Mouse (Mus musculus) lung, postnatal 0 days (tissue): Measurements from ENCODE around the gene Trim30c. TPM values are rescaled to one million over a fixed set of nuclear protein-coding genes. Genes with fewer than 3 reads are reported as not detected.
"Not testable (repeated sequence)": the region's sequence is repeated elsewhere in the genome, so short reads cannot be mapped to it uniquely, and the experiment has no call there.

Experiments used
- ATAC-seq: fragments of 200-750 bp; cut with Nextera tagmentation; 2 replicates; pipeline ENCODE4 v1.8.0; 2017; ENCODE audit warnings: moderate library complexity
- DNase-seq: peaks from one replicate; pipeline ENCODE4 v3.0.0-alpha.2; 2016; ENCODE audit warnings: low spot score
- H3K27ac ChIP-seq: fragments of 300-500 bp; sonication (generic); 2 replicates; pipeline ENCODE4 v1.5.1; 2014; ENCODE audit warnings: antibody characterized with exemption, mild to moderate bottlenecking, low read length, mixed read lengths
- H3K27me3 ChIP-seq: fragments of 300-500 bp; sonication (generic); replicated peaks from 2 replicates; pipeline ENCODE4 v1.6.1; 2014; ENCODE audit warnings: low read length, mixed read lengths; ENCODE audit not compliant: insufficient read depth
- H3K36me3 ChIP-seq: fragments of 300-500 bp; sonication (generic); 2 replicates; pipeline ENCODE4 v1.6.1; 2014; ENCODE audit warnings: low read length, mixed read lengths; ENCODE audit not compliant: insufficient read depth
- H3K4me1 ChIP-seq: fragments of 300-500 bp; sonication (generic); 2 replicates; pipeline ENCODE4 v1.6.1; 2014; ENCODE audit warnings: antibody characterized with exemption, low read depth, low read length, mixed read lengths; ENCODE audit not compliant: insufficient read depth
- H3K4me2 ChIP-seq: fragments of 300-500 bp; sonication (generic); replicated peaks from 2 replicates; pipeline ENCODE4 v1.6.1; 2014; ENCODE audit warnings: low read depth, mild to moderate bottlenecking, low read length, moderate library complexity, mixed read lengths
- H3K4me3 ChIP-seq: fragments of 300-500 bp; sonication (generic); 2 replicates; pipeline ENCODE4 v1.5.1; 2014; ENCODE audit warnings: low read depth, low read length
- H3K9ac ChIP-seq: fragments of 300-500 bp; sonication (generic); replicated peaks from 2 replicates; pipeline ENCODE4 v1.6.1; 2014; ENCODE audit warnings: low read depth, mild to moderate bottlenecking
- H3K9me3 ChIP-seq: fragments of 300-500 bp; sonication (generic); 2 replicates; pipeline ENCODE4 v1.6.1; 2016; ENCODE audit warnings: low read length, mixed read lengths
- CTCF ChIP-seq: IDR thresholded peaks from 2 replicates; pipeline ENCODE4 v1.5.1; 2016; ENCODE audit warnings: antibody characterized with exemption, mild to moderate bottlenecking
- EP300 ChIP-seq: IDR thresholded peaks from 2 replicates; pipeline ENCODE4 v1.6.1; 2016; ENCODE audit warnings: antibody characterized with exemption, mild to moderate bottlenecking, control low read depth
- WGBS: fragments of 180-500 bp; shearing (Covaris S2); extraction: QIAGEN DNeasy Blood & Tissue Kit; methylation state at CpG from one replicate; pipeline ENCODE4 v1.1.7; 2014; 5-methylcytosine and 5-hydroxymethylcytosine counted together
- polyA plus RNA-seq: library from polyadenylated mRNA; unstranded; fragments of >200 nt; fragmentation: Nextera tagmentation; extraction: Ambion mirVana; gene quantifications from 2 replicates; pipeline ENCODE4 v1.2.1, GENCODE M21; 2015

The Trim30c gene
- polyA plus RNA-seq, 1 experiment from 2014 or later, result 0.06 TPM

DNA sequence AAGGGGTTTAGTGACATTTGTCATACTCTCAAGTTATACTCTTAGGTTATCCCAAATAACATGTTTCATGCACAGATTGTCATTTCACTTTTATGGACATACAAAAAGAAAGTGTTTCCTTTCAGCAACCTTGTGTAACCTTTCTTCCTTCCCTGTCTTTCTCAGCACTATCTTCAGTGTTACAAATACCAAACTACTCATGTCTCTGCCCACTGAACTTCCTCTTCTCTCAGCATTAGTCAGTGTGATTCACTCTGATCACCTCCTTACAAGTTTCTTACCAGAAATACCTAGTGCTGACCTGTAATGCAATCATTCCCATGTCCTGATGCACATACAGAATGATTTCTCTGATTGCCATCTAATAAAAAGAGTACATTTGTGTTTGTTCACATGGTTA, 34.3 kb downstream of the Trim30c start:
- DNase-seq (peak; percentile 5), ATAC-seq (no peak)
- no peaks in the 10 kb centered on the region for H3K9me3 ChIP-seq
- no peak overlapping the region for H3K9ac ChIP-seq
- no peak overlapping the region for H3K4me3 ChIP-seq
- TF ChIP-seq EP300, result no peak
- H3K4me2 ChIP-seq, result no peak overlapping the region
- H3K27me3 ChIP-seq, result no peaks in the 10 kb centered on the region
- no peaks in the 10 kb centered on the region for H3K36me3 ChIP-seq
- H3K27ac ChIP-seq, result no peak overlapping the region
- H3K4me1 ChIP-seq, result no peaks in the 10 kb centered on the region

DNA sequence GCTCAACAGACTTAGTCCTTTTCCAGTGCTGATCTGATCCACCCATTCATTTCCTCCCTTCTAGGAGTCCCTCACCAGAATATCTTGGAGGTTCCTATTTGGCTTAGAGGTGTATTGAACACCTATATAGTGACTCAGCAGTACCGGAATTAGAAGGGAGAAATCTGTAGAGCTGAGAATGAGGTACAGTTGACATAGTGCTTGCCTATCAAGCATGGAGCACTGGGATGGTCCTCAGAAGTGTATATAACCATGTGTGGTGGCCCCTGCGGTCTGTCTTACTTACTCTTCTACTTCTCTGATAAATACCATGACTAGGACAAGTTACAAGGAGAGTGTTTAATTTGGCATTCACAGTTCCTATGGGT, 47.1 kb downstream of the Trim30c start:
- no peaks in the 10 kb centered on the region for H3K36me3 ChIP-seq
- peak; percentile 13 for ATAC-seq
- WGBS, result 55% methylated on average over 2 of the region's 2 CpGs
- DNase-seq, result peak; percentile 5
- TF ChIP-seq CTCF, result no peak
- TF ChIP-seq EP300, result no peak
- H3K27me3 ChIP-seq, result no peaks in the 10 kb centered on the region
- 0 out of 2 replicates have a peak overlapping the region, but pooled peaks have one; percentile 5 for H3K4me3 ChIP-seq
- no peaks in the 10 kb centered on the region for H3K9me3 ChIP-seq
- H3K4me2 ChIP-seq, result peak overlapping the region; percentile 58; the same call in 1 of the 2 replicates
- H3K9ac ChIP-seq, result no peak overlapping the region
- no peak overlapping the region; the same call in 1 of the 2 replicates for H3K27ac ChIP-seq
- H3K4me1 ChIP-seq, result peaks cover 2% of the 10 kb centered on the region; the same call in 1 of the 2 replicates

DNA sequence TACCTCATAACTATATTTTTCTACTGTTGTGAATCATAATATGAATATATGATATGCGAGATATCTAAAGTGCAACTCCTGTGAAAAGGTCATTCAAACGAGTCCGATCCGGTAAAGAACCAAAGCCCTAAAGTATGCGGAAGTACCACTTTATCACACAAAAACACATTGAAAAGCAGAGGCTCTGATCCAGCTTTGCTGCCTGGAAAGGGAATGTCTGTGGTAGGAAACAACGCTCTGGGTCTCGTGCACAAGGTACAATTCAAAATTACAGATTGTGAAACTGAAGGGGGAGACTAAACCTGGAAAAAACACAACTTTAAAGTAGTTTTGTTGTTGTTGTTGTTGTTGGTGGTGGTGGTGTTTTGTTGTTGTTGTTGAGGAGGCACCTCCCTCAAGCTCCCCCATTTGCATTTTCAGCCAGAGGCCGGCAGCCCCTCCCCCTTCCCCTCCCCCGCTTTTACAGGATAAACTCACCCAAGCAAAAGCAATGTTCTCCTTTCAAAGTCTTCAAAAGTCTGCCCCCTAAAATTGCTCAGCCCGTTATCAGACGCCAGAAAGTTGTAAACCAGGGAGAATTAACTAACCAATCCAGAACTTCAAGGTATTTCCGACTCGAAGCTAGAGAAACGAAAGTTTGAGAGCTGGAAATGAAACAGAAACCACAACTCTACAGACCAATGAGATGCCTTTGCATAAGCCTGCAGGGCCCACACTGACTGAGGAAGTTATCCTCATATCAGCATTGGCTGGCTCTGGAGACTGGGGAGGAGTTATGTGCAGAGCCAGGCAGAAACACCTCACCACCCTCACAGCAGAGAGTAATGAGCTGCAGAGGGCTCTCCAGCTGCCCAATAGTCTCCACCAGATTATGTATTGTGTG, 47.7 kb downstream of the Trim30c start, which contains the start of gene Trim12c:
Gene Trim12c, minus strand, starts transcription at position 646 of the 883 bp plus-strand sequence.
- TF ChIP-seq CTCF (no peak), EP300 (peak; percentile 70)
- 2% methylated on average over 14 of the region's 14 CpGs for WGBS
- ATAC-seq, result peak; percentile 100
- DNase-seq, result peak; percentile 97
- Histone ChIP-seq H3K9ac (peak within 1 kb of the TSS; percentile 48), H3K4me2 (peak within 1 kb of the TSS; percentile 58), H3K27me3 (no peaks in the 10 kb centered on the region), H3K4me1 (peaks cover 2% of the 10 kb centered on the region; the same call in 1 of the 2 replicates), H3K36me3 (no peaks in the 10 kb centered on the region), H3K9me3 (no peaks in the 10 kb centered on the region), H3K4me3 (peak within 1 kb of the TSS; percentile 55), H3K27ac (peak within 1 kb of the TSS; percentile 76; the same call in 1 of the 2 replicates)

DNA sequence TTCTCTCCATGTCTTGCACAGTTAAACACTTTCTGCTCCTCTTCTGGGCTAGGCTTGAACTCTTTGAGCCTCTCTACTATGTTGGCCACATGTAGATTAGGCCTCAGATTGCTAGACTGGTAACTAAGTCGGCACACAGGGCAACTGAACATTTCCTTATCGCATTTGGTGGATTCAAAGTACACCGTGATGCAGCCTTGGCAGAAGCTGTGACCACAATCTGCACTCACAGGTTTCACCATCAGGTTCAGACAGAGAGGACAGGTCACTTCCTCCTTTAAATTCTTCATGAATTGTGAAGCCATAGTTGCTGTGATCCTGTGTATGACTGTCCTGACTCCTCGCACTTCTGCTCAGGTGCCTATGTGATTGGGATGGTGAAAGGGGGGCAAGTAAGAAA, 52.6 kb downstream of the Trim30c start:
- not testable (repeated sequence) for DNase-seq, H3K4me1 ChIP-seq, H3K9ac ChIP-seq, H3K4me3 ChIP-seq, H3K4me2 ChIP-seq, H3K27ac ChIP-seq, H3K9me3 ChIP-seq, H3K36me3 ChIP-seq, ATAC-seq, H3K27me3 ChIP-seq
- 79% methylated on average over 4 of the region's 4 CpGs for WGBS

DNA sequence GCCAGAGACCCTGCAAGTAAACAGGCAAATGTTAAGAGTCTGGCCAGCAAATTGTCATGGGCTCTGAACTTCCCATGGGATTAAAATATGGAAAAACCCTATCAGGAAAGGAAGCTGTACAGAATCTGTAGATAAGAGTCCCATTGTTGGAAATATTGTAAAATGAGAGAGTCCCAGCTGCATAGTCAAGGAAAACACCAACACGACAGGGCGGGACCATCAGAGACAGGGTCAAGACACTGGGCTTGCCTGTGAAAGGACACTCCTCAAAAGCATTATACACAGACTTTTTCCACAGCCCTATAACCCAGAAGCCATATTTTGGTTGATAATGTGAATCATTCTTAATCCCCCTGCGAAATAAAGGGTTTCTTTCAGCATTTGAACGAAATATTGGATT, 59.9 kb downstream of the Trim30c start:
- WGBS, result 79% methylated on average over 2 of the region's 4 CpGs
- not testable (repeated sequence) for DNase-seq, H3K4me2 ChIP-seq, H3K27me3 ChIP-seq, H3K9ac ChIP-seq, ATAC-seq, H3K4me3 ChIP-seq, H3K4me1 ChIP-seq, H3K27ac ChIP-seq, H3K9me3 ChIP-seq, H3K36me3 ChIP-seq

DNA sequence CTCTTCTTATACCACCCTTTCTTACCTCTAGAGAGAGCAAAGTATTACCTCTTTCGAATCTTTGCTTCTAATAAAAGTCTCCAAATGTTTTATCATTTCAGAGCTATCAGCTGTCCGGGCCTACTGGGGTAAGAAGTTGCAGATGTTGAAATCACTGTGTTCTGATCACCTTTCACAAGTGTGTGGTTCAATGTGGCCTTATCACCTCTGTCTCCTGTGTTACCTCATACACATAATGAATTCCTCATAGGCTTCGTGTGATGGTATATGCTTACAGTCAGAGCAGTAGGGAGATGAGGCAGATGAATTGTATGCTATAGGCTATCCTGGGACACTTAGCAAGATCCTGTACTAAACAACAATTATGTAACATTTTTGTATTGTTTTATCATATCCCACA, 65.1 kb downstream of the Trim30c start:
- 69% methylated on average over 3 of the region's 3 CpGs for WGBS
- H3K27ac ChIP-seq, H3K9me3 ChIP-seq, H3K27me3 ChIP-seq, H3K9ac ChIP-seq, H3K4me1 ChIP-seq, H3K4me3 ChIP-seq, H3K36me3 ChIP-seq, H3K4me2 ChIP-seq, ATAC-seq, DNase-seq: not testable (repeated sequence)

Other genes with a start within 250 kb of the Trim30c start
- not detected in 2 replicates for gene Olfm5, start 236.0 kb downstream of the Trim30c start, polyA plus RNA-seq
- 0.13 TPM in 1 of 2 replicates, not detected in the other for gene Olfr648, start 217.4 kb downstream of the Trim30c start, polyA plus RNA-seq
- not detected in 2 replicates for gene Olfr649, start 204.9 kb downstream of the Trim30c start, polyA plus RNA-seq
- 0.61 and 1.1 TPM in 2 replicates for gene Trim6, start 182.0 kb downstream of the Trim30c start, polyA plus RNA-seq
- gene Trim34a, start 156.4 kb downstream of the Trim30c start, polyA plus RNA-seq, result 6.5 and 7.3 TPM in 2 replicates
- gene Trim5, start 112.7 kb downstream of the Trim30c start, polyA plus RNA-seq, result 1.1 and 1.6 TPM in 2 replicates
- 10.8 and 11.7 TPM in 2 replicates for gene Trim12a, start 85.4 kb downstream of the Trim30c start, polyA plus RNA-seq
- gene Trim34b, start 71.4 kb downstream of the Trim30c start, polyA plus RNA-seq, result 0.07 TPM in 1 of 2 replicates, not detected in the other
- 3.1 and 3.6 TPM in 2 replicates for gene Trim12c, start 47.5 kb downstream of the Trim30c start, polyA plus RNA-seq
- gene Trim30b, start 31.0 kb downstream of the Trim30c start, polyA plus RNA-seq, result 0.52 and 0.75 TPM in 2 replicates
- gene Trim30a, start 64.4 kb upstream of the Trim30c start, polyA plus RNA-seq, result 5.2 and 5.3 TPM in 2 replicates
- 1.9 and 2.1 TPM in 2 replicates for gene Trim30d, start 107.0 kb upstream of the Trim30c start, polyA plus RNA-seq
- not detected in 2 replicates for gene Olfr651, start 149.3 kb upstream of the Trim30c start, polyA plus RNA-seq
- gene Olfr652, start 160.1 kb upstream of the Trim30c start, polyA plus RNA-seq, result not detected in 2 replicates
- gene Olfr653, start 176.5 kb upstream of the Trim30c start, polyA plus RNA-seq, result not detected in 2 replicates
- not detected in 2 replicates for gene Olfr654, start 186.2 kb upstream of the Trim30c start, polyA plus RNA-seq
- not detected in 2 replicates for gene Olfr655, start 200.9 kb upstream of the Trim30c start, polyA plus RNA-seq
- not detected in 2 replicates for gene Olfr656, start 213.1 kb upstream of the Trim30c start, polyA plus RNA-seq
- gene Olfr657, start 224.0 kb upstream of the Trim30c start, polyA plus RNA-seq, result not detected in 2 replicates
- gene Olfr658, start 246.5 kb upstream of the Trim30c start, polyA plus RNA-seq, result not detected in 2 replicates